10 mouse cellular contexts compared by ENCODE assay signal in the genomic region with DNA sequence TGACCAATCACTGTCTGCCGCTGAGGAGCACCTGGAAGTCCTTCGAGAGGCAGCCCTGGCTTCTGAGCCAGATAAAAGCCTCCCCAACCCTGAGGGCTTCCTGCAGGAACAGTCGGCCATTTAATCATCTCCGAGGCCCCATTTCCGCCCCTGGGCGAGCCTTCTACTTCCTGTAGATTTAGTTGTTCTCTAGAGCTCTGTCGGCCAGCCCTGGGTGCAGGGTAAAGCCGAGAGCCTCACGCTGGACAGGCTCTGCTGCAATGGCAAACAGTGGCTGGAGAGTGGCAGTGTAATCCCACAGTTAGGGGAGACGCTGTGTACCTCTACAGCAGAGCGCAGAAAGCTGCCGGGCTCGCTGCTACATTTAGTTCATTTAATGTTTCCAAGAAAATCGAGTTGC. TPM values are rescaled to one million over a fixed set of nuclear protein-coding genes. Genes with fewer than 3 reads are reported as not detected.
DNase-seq lines count a peak whose midpoint lies in the region; ATAC-seq and TF ChIP-seq lines count a peak whose summit lies in the region.
"Had no signal": no experiment of that assay in that cellular context is flagged by ENCODE, and none has a peak within 500 bp of the region (broad histone marks: within the 10 kb centered on the region; RNA-seq: fewer than 3 reads in every experiment).

No protein-coding gene starts in this region.

- DNase-seq in adrenal gland, postnatal 10 days: peak; percentile 37
- no peak for DNase-seq in adrenal gland, postnatal 4 days (ENCODE audit: low spot score in 2 of 2)
- DNase-seq in frontal cortex, adult 2 months (ENCODE audit: extremely low spot score in 1 of 2, low spot score in 1 of 2): peak; percentile 23 to 53
- DNase-seq in urinary bladder, adult 2 months (ENCODE audit: low spot score): no peak
- DNase-seq in c-Kit-positive CD71-positive TER-119-positive erythroid progenitor cells, embryonic 14.5 days (ENCODE audit: low spot score): no peak

- no peaks in the 10 kb centered on the region for H3K9me3 ChIP-seq in ES-Bruce4 (replicated peaks; ENCODE audit: control insufficient read depth, insufficient read depth, low read length, poor library complexity, severe bottlenecking)
- no peaks in the 10 kb centered on the region for H3K9me3 ChIP-seq in kidney, embryonic 15.5 days (replicated peaks)
- no peaks in the 10 kb centered on the region for H3K9me3 ChIP-seq in lung, embryonic 16.5 days (ENCODE audit: control insufficient read depth, low read length)
- H3K9me3 ChIP-seq: embryonic facial prominence, embryonic 13.5 days had no signal

- H3K4me1 ChIP-seq in ES-Bruce4 (ENCODE audit: control insufficient read depth, insufficient read depth, low read length): peaks cover 5% of the 10 kb centered on the region
- H3K4me1 ChIP-seq in kidney, embryonic 15.5 days: peaks cover 15% of the 10 kb centered on the region
- peaks cover 12% of the 10 kb centered on the region for H3K4me1 ChIP-seq in lung, embryonic 16.5 days (replicated peaks; ENCODE audit: control insufficient read depth, insufficient read depth, low read length)

- no peaks in the 10 kb centered on the region for H3K36me3 ChIP-seq in ES-Bruce4 (ENCODE audit: control insufficient read depth, insufficient read depth, low read length, poor library complexity, severe bottlenecking)
- peaks cover 60% of the 10 kb centered on the region for H3K36me3 ChIP-seq in kidney, embryonic 15.5 days
- H3K36me3 ChIP-seq in lung, embryonic 16.5 days (ENCODE audit: control insufficient read depth, insufficient read depth, low read length): peaks cover 13% of the 10 kb centered on the region

- ATAC-seq in kidney, embryonic 15.5 days (replicated peaks; ENCODE audit: low FRiP score): no peak
- ATAC-seq in lung, embryonic 16.5 days (ENCODE audit: low read depth): peak; percentile 45

- H3K27ac ChIP-seq in ES-Bruce4 (ENCODE audit: insufficient read depth, low read length): no peak overlapping the region
- H3K27ac ChIP-seq in kidney, embryonic 15.5 days: peak overlapping the region; percentile 45; the same call in 1 of the 2 replicates
- peak overlapping the region; percentile 51 for H3K27ac ChIP-seq in lung, embryonic 16.5 days (ENCODE audit: low read length)
- H3K27ac ChIP-seq: embryonic facial prominence, embryonic 13.5 days; macrophage had no signal

- H3K9ac ChIP-seq in ES-Bruce4 (ENCODE audit: low read depth, poor library complexity, severe bottlenecking): no peak overlapping the region
- no peak overlapping the region for H3K9ac ChIP-seq in kidney, embryonic 15.5 days
- no peak overlapping the region for H3K9ac ChIP-seq in lung, embryonic 16.5 days (ENCODE audit: low read length)
- H3K9ac ChIP-seq: embryonic facial prominence, embryonic 13.5 days had no signal

- TF ChIP-seq POLR2A in ES-Bruce4 (IDR thresholded peaks at IDR 0.05; ENCODE audit: insufficient read depth, low read length): no peak

- TF ChIP-seq EP300 in ES-Bruce4 (IDR thresholded peaks at IDR 0.05; ENCODE audit: insufficient read depth, low read depth, low read length): no peak

- H3K4me3 ChIP-seq in ES-Bruce4 (ENCODE audit: low read depth, low read length): no peak overlapping the region
- no peak overlapping the region for H3K4me3 ChIP-seq in kidney, embryonic 15.5 days (replicated peaks)
- no peak overlapping the region for H3K4me3 ChIP-seq in lung, embryonic 16.5 days (ENCODE audit: low read length)
- H3K4me3 ChIP-seq: embryonic facial prominence, embryonic 13.5 days had no signal

- WGBS in kidney, embryonic 15.5 days: 55% methylated on average over 14 of the region's 14 CpGs
- WGBS in lung, embryonic 16.5 days: 56% methylated on average over 14 of the region's 14 CpGs

- peak; percentile 29 for TF ChIP-seq CTCF in ES-Bruce4 (IDR thresholded peaks at IDR 0.05; ENCODE audit: low read depth, low read length)

- H3K4me2 ChIP-seq in kidney, embryonic 15.5 days: no peak overlapping the region; the same call in 1 of the 2 replicates
- H3K4me2 ChIP-seq in lung, embryonic 16.5 days (ENCODE audit: low read depth, low read length): no peak overlapping the region
- H3K4me2 ChIP-seq: embryonic facial prominence, embryonic 13.5 days had no signal

- no peaks in the 10 kb centered on the region for H3K27me3 ChIP-seq in ES-Bruce4 (ENCODE audit: control insufficient read depth, insufficient read depth, low read length, poor library complexity, severe bottlenecking)
- H3K27me3 ChIP-seq in kidney, embryonic 15.5 days: no peaks in the 10 kb centered on the region
- no peaks in the 10 kb centered on the region for H3K27me3 ChIP-seq in lung, embryonic 16.5 days (ENCODE audit: control insufficient read depth, insufficient read depth, low read depth, low read length)
- H3K27me3 ChIP-seq: embryonic facial prominence, embryonic 13.5 days had no signal

RNA-seq across cellular contexts. Expression of a gene that starts 11.3 kb away (rescaled TPM):
- 10 to 100 TPM; 30.4 to 30.8 TPM for total RNA-seq in adrenal gland, postnatal 10 days (2021)
- 10 to 100 TPM; 52.7 to 53.2 TPM for total RNA-seq in adrenal gland, postnatal 4 days (2021)
- 13.1 and 16.8 TPM in 2 replicates for polyA plus RNA-seq in ES-Bruce4 (2011; ENCODE audit: insufficient read depth, insufficient read length, low read depth, missing spikeins)
- polyA plus RNA-seq in frontal cortex, adult 2 months (2012; rRNA removed): 15.5 and 18.4 TPM in 2 replicates
- polyA plus RNA-seq in kidney, embryonic 15.5 days (2015; fragmentation: Nextera tagmentation; extraction: Ambion mirVana): 110 and 113 TPM in 2 replicates
- polyA plus RNA-seq in lung, embryonic 16.5 days (2015; fragmentation: Nextera tagmentation; extraction: Ambion mirVana): 119 and 123 TPM in 2 replicates
- polyA plus RNA-seq in urinary bladder, adult 2 months (2012; rRNA removed): 66.0 and 70.3 TPM in 2 replicates
- polyA plus RNA-seq: macrophage had no signal

RNA-seq across cellular contexts. Expression of a gene that starts 36.9 kb away (rescaled TPM):
- not detected for total RNA-seq in adrenal gland, postnatal 10 days (2021)
- not detected for total RNA-seq in adrenal gland, postnatal 4 days (2021)
- not detected in 2 replicates for polyA plus RNA-seq in ES-Bruce4 (2011; ENCODE audit: insufficient read depth, insufficient read length, low read depth, missing spikeins)
- polyA plus RNA-seq in frontal cortex, adult 2 months (2012; rRNA removed): not detected in 2 replicates
- not detected in 2 replicates for polyA plus RNA-seq in kidney, embryonic 15.5 days (2015; fragmentation: Nextera tagmentation; extraction: Ambion mirVana)
- polyA plus RNA-seq in lung, embryonic 16.5 days (2015; fragmentation: Nextera tagmentation; extraction: Ambion mirVana): not detected in 2 replicates
- polyA plus RNA-seq in urinary bladder, adult 2 months (2012; rRNA removed): not detected in 2 replicates
- polyA plus RNA-seq: embryonic facial prominence, embryonic 13.5 days; macrophage had no signal

RNA-seq across cellular contexts. Expression of a gene that starts 41.5 kb away (rescaled TPM):
- 10 to 100 TPM; 28.2 to 30.7 TPM for total RNA-seq in adrenal gland, postnatal 10 days (2021)
- 10 to 100 TPM; 34.4 to 41.9 TPM for total RNA-seq in adrenal gland, postnatal 4 days (2021)
- 6.2 and 6.6 TPM in 2 replicates for polyA plus RNA-seq in ES-Bruce4 (2011; ENCODE audit: insufficient read depth, insufficient read length, low read depth, missing spikeins)
- polyA plus RNA-seq in frontal cortex, adult 2 months (2012; rRNA removed): 6.2 and 7.2 TPM in 2 replicates
- 14.4 and 15.8 TPM in 2 replicates for polyA plus RNA-seq in kidney, embryonic 15.5 days (2015; fragmentation: Nextera tagmentation; extraction: Ambion mirVana)
- polyA plus RNA-seq in lung, embryonic 16.5 days (2015; fragmentation: Nextera tagmentation; extraction: Ambion mirVana): 21.0 and 21.7 TPM in 2 replicates
- 23.3 and 34.3 TPM in 2 replicates for polyA plus RNA-seq in urinary bladder, adult 2 months (2012; rRNA removed)

Comparison
In these comparisons a context has a peak if more than half of its experiments do, and no peak if none do; other contexts are left out.
1. DNase-seq: peak in adrenal gland, postnatal 10 days (single experiment) and frontal cortex, adult 2 months (2 of 2); none in adrenal gland, postnatal 4 days (0 of 2), urinary bladder, adult 2 months (single experiment) and c-Kit-positive CD71-positive TER-119-positive erythroid progenitor cells, embryonic 14.5 days (single experiment).